Mouse (Mus musculus) MEL (cell line): ENCODE results near the gene Mylk3.

Experiments
- BHLHE40 ChIP-seq: IDR thresholded peaks from 2 replicates; pipeline ENCODE4 v1.6.1; 2012; ENCODE audit warnings: low read depth, mild to moderate bottlenecking, inconsistent platforms, low read length, improper control_type of control experiment, borderline replicate concordance
- CTCF ChIP-seq, 3 experiments: IDR thresholded peaks in 2 of 3; conservative IDR thresholded peaks in 1 of 3; 2 replicates each; pipeline ENCODE4 v1.5.1; 2011 to 2012; ENCODE audit warnings: low read length in 3 of 3, low read depth in 2 of 3, mild to moderate bottlenecking in 2 of 3, improper control_type of control experiment in 1 of 3, inconsistent platforms in 1 of 3, mixed read lengths in 1 of 3, moderate library complexity in 1 of 3; ENCODE audit not compliant: control insufficient read depth in 1 of 3, insufficient read depth in 1 of 3, poor library complexity in 1 of 3, severe bottlenecking in 1 of 3
- EP300 ChIP-seq, 2 experiments: IDR thresholded peaks; 2 replicates each; pipeline ENCODE4 v1.6.1; 2011; ENCODE audit warnings: improper control_type of control experiment in 2 of 2, low read length in 2 of 2, low read depth in 1 of 2, mild to moderate bottlenecking in 1 of 2
- GATA1 ChIP-seq: IDR thresholded peaks from 2 replicates; pipeline ENCODE4 v1.6.1; 2011; ENCODE audit warnings: low read depth, low read length, improper control_type of control experiment
- JUND ChIP-seq: IDR thresholded peaks from 2 replicates; pipeline ENCODE4 v1.6.1; 2011; ENCODE audit warnings: low read depth, mild to moderate bottlenecking, improper control_type of control experiment, low read length
- MAFK ChIP-seq: IDR thresholded peaks from 2 replicates; pipeline ENCODE4 v1.6.1; 2011; ENCODE audit warnings: low read depth, mild to moderate bottlenecking, low read length, improper control_type of control experiment, borderline replicate concordance
- MAX ChIP-seq: IDR thresholded peaks from 2 replicates; pipeline ENCODE4 v1.6.1; 2011; ENCODE audit warnings: low read length, improper control_type of control experiment
- POLR2A ChIP-seq, 2 experiments: IDR thresholded peaks; 2 replicates each; pipeline ENCODE4 v1.6.1; 2011 to 2012; ENCODE audit warnings: low read length in 2 of 2, mild to moderate bottlenecking in 2 of 2, control low read depth in 1 of 2, improper control_type of control experiment in 1 of 2, low read depth in 1 of 2, moderate library complexity in 1 of 2; ENCODE audit not compliant: control insufficient read depth in 1 of 2, insufficient read depth in 1 of 2, poor library complexity in 1 of 2
- POLR2AphosphoS2 ChIP-seq: IDR thresholded peaks from 2 replicates; pipeline ENCODE4 v1.6.1; 2011; ENCODE audit warnings: low read length, improper control_type of control experiment
- TBP ChIP-seq: IDR thresholded peaks from 2 replicates; pipeline ENCODE4 v1.8.0; 2011; ENCODE audit warnings: low read depth, low read length, improper control_type of control experiment
- USF1 ChIP-seq: IDR thresholded peaks from 2 replicates; pipeline ENCODE4 v1.6.1; 2014; ENCODE audit warnings: low read depth, mild to moderate bottlenecking, inconsistent platforms, low read length, improper control_type of control experiment, moderate library complexity
- USF2 ChIP-seq, 2 experiments: IDR thresholded peaks; 2 replicates each; pipeline ENCODE4 v1.6.1; 2011 to 2012; ENCODE audit warnings: improper control_type of control experiment in 2 of 2, low read length in 2 of 2, borderline replicate concordance in 1 of 2, inconsistent platforms in 1 of 2, low read depth in 1 of 2, mild to moderate bottlenecking in 1 of 2; ENCODE audit not compliant: insufficient read depth in 1 of 2

GRCm38 (mm10) chr8:85398548-85398947, 12.4 kb upstream of the Mylk3 start:
- TF ChIP-seq BHLHE40, result no peak
- peak in 2 of 3 experiments; percentile 21 to 37; a peak in 3 of 6 replicates for TF ChIP-seq CTCF (IDR thresholded peaks at IDR 0.05 in 2 of 3, conservative IDR thresholded peaks at IDR 0.05 in 1 of 3; ENCODE audit: control insufficient read depth in 1 of 3, insufficient read depth in 1 of 3, low read depth in 2 of 3, low read length in 3 of 3, poor library complexity in 1 of 3, severe bottlenecking in 1 of 3)
- no peak for TF ChIP-seq USF2 (IDR thresholded peaks at IDR 0.05; ENCODE audit: borderline replicate concordance in 1 of 2, insufficient read depth in 1 of 2, low read depth in 1 of 2, low read length in 2 of 2)
- TF ChIP-seq POLR2A (IDR thresholded peaks at IDR 0.05; ENCODE audit: control insufficient read depth in 1 of 2, insufficient read depth in 1 of 2, low read depth in 1 of 2, low read length in 2 of 2, poor library complexity in 1 of 2), result no peak
- TF ChIP-seq GATA1, result no peak
- no peak for TF ChIP-seq POLR2AphosphoS2
- TF ChIP-seq MAX, result no peak
- TF ChIP-seq MAFK, result no peak
- no peak for TF ChIP-seq JUND
- TF ChIP-seq TBP, result no peak
- TF ChIP-seq EP300 (IDR thresholded peaks at IDR 0.05; ENCODE audit: low read depth in 1 of 2, low read length in 2 of 2), result no peak
- no peak for TF ChIP-seq USF1
